Mouse (Mus musculus): Measurements from ENCODE around the gene Cacna1i. TPM values are rescaled to one million over a fixed set of nuclear protein-coding genes. Genes with fewer than 3 reads are reported as not detected.

Cacna1i gene
- polyA plus RNA-seq, 1 experiment, result 0.30 TPM

DNA sequence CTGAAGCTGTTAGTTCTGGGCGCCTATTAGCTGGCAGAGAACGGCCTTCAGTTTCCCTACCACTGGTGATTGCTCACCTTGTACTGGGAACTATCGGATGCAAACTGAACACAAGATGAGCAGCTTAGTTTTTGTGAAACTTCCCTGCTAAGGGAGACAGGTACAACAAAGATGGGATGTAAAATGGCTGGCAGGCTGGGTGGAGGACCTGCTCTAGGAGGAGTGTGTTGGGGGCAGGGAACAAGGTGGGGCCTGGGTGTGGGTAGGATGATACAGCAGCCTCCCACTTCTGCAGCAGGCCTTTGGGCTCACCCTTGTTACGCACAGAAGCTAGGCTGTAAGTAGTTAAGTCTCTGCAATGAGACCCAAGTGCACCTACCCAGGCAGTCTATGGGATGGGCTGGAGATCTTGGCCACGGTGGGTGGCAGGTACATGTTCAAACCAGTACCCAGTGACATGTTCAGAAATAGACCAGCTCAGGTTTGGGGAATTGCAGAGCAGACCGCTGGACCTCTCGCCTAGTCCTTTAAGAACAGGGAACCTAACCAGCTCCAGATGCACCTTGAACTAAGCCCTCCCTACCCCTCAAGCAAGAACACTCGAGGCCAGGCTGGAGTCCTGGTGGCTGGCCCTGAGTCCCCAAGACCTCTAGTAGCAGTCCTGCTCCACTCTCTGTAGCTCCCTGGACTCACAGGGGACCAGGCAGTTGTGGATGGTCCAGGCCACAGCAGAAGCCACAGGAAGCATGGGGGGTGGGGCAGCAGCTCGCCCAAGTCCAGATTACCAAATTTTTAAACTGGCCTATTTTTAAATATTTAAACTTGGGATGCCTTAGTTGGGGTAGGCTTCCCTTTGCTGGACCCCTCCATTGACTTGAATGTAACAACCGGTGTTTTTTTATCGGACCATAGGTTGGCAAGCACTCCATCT, 28.5 kb upstream of the Cacna1i start:
- DNase-seq, result no peak
- WGBS, result 89% methylated on average over 11 of the region's 11 CpGs

DNA sequence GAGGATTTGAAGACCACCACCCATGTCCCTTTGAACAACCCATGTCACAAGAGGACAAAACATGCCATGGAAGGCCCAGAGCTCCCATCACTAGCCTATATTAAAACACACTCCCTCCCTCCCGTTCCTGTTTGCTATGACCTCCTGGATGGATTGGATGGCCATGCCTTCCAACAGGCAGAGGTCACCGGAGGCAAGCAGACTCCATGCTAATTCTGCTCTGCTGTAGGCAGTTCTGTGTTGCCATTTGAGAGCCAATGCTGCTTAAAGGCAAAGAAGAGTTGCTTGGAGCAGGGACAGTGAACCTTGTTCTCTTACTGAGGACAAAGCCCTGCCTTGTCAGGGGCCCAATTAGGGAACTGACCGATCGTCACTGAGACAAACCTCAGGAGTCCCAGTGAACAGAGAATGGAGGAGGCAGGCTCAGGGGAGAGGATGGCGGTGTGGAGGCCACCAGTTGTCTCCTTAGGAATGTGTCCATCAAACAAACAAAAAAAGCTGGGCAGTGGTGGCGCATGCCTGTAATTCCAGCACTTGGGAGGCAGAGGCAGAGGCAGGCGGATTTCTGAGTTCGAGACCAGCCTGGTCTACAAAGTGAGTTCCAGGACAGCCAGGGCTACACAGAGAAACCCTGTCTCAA, 27.5 kb upstream of the Cacna1i start:
- H3K4me1 ChIP-seq (replicated peaks; ENCODE audit: control insufficient read depth, insufficient read depth, low read length), result peaks cover 25% of the 10 kb centered on the region

More for the DNA sequence above, 28.5 kb upstream of the Cacna1i start:
- TF ChIP-seq CTCF (IDR thresholded peaks at IDR 0.05; ENCODE audit: borderline replicate concordance, control insufficient read depth, extremely low read depth, insufficient read depth, low read length, poor library complexity), result no peak
- no peak for TF ChIP-seq POLR2A (IDR thresholded peaks at IDR 0.05; ENCODE audit: control insufficient read depth, extremely low read depth, insufficient read depth, low read length, poor library complexity)
- no peak overlapping the region for H3K27ac ChIP-seq (ENCODE audit: control insufficient read depth, insufficient read depth, low read length)
- H3K27me3 ChIP-seq (ENCODE audit: control insufficient read depth, insufficient read depth, low read length), result no peaks in the 10 kb centered on the region
- peaks cover 17% of the 10 kb centered on the region for H3K36me3 ChIP-seq (ENCODE audit: control insufficient read depth, insufficient read depth, low read length)
- H3K4me3 ChIP-seq (ENCODE audit: control insufficient read depth, insufficient read depth, low read length), result no peak overlapping the region
- H3K4me1 ChIP-seq (replicated peaks; ENCODE audit: control insufficient read depth, insufficient read depth, low read length), result peaks cover 23% of the 10 kb centered on the region

DNA sequence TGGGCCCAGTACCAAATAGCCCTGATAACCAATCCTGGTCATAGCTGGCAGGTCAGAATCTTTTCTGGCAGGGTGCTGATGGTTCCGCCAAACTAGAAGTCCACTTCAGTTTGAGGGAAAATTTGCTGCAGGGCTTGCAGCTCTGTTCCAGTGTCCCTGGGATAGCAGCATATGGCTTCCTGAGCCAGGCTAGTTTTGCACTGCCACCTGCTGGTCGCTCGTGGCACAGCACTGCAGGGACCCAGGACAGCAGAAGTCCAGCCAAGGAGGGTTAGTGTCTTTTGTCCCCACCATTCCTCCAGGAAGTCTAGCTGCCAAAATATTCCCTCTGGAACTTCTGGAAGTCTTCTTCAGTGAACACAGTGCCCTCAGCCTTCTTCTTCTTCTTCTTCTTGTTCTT, 26.4 kb upstream of the Cacna1i start:
- peak; percentile 84 for DNase-seq
- H3K36me3 ChIP-seq (ENCODE audit: control insufficient read depth, insufficient read depth, low read length), result peaks cover 17% of the 10 kb centered on the region
- 27% methylated on average over 3 of the region's 3 CpGs for WGBS
- H3K27me3 ChIP-seq (ENCODE audit: control insufficient read depth, insufficient read depth, low read length), result no peaks in the 10 kb centered on the region
- TF ChIP-seq CTCF (IDR thresholded peaks at IDR 0.05; ENCODE audit: borderline replicate concordance, control insufficient read depth, extremely low read depth, insufficient read depth, low read length, poor library complexity) (peak; percentile 94), POLR2A (IDR thresholded peaks at IDR 0.05; ENCODE audit: control insufficient read depth, extremely low read depth, insufficient read depth, low read length, poor library complexity) (no peak)
- no peak overlapping the region for H3K27ac ChIP-seq (ENCODE audit: control insufficient read depth, insufficient read depth, low read length)
- no peak overlapping the region for H3K4me3 ChIP-seq (ENCODE audit: control insufficient read depth, insufficient read depth, low read length)
- peaks cover 25% of the 10 kb centered on the region for H3K4me1 ChIP-seq (replicated peaks; ENCODE audit: control insufficient read depth, insufficient read depth, low read length)

More for the DNA sequence above, 27.5 kb upstream of the Cacna1i start:
- DNase-seq, result no peak
- Histone ChIP-seq H3K4me3 (ENCODE audit: control insufficient read depth, insufficient read depth, low read length) (no peak overlapping the region), H3K27ac (ENCODE audit: control insufficient read depth, insufficient read depth, low read length) (no peak overlapping the region), H3K36me3 (ENCODE audit: control insufficient read depth, insufficient read depth, low read length) (peaks cover 17% of the 10 kb centered on the region), H3K27me3 (ENCODE audit: control insufficient read depth, insufficient read depth, low read length) (no peaks in the 10 kb centered on the region)
- no peak for TF ChIP-seq POLR2A (IDR thresholded peaks at IDR 0.05; ENCODE audit: control insufficient read depth, extremely low read depth, insufficient read depth, low read length, poor library complexity)
- TF ChIP-seq CTCF (IDR thresholded peaks at IDR 0.05; ENCODE audit: borderline replicate concordance, control insufficient read depth, extremely low read depth, insufficient read depth, low read length, poor library complexity), result no peak
- whole genome bisulfite sequencing, result 96% methylated on average over 8 of the region's 8 CpGs

- H3K4me1 ChIP-seq (replicated peaks; ENCODE audit: control insufficient read depth, insufficient read depth, low read length), result peaks cover 24% of the 10 kb centered on the region
- H3K27ac ChIP-seq (ENCODE audit: control insufficient read depth, insufficient read depth, low read length), result no peak overlapping the region
- WGBS, result 89% methylated on average over 7 of the region's 7 CpGs
- no peak for DNase-seq
- H3K4me3 ChIP-seq (ENCODE audit: control insufficient read depth, insufficient read depth, low read length), result no peak overlapping the region
- H3K27me3 ChIP-seq (ENCODE audit: control insufficient read depth, insufficient read depth, low read length), result no peaks in the 10 kb centered on the region
- peaks cover 17% of the 10 kb centered on the region for H3K36me3 ChIP-seq (ENCODE audit: control insufficient read depth, insufficient read depth, low read length)
- no peak for TF ChIP-seq CTCF (IDR thresholded peaks at IDR 0.05; ENCODE audit: borderline replicate concordance, control insufficient read depth, extremely low read depth, insufficient read depth, low read length, poor library complexity)
- TF ChIP-seq POLR2A (IDR thresholded peaks at IDR 0.05; ENCODE audit: control insufficient read depth, extremely low read depth, insufficient read depth, low read length, poor library complexity), result no peak
Observed at GRCm38 (mm10) chr15:80261100-80261499, 25.9 kb upstream of the Cacna1i start.

GRCm38 (mm10) chr15:80263610-80264575, 23.1 kb upstream of the Cacna1i start, which contains the start of gene Rps19bp1:
Rps19bp1 (minus strand) TSS chr15:80264315.
- WGBS, result 1% methylated on average over 66 of the region's 66 CpGs
- Histone ChIP-seq H3K27me3 (ENCODE audit: control insufficient read depth, insufficient read depth, low read length) (no peaks in the 10 kb centered on the region), H3K27ac (ENCODE audit: control insufficient read depth, insufficient read depth, low read length) (no peak within 1 kb of the TSS), H3K4me3 (ENCODE audit: control insufficient read depth, insufficient read depth, low read length) (peak within 1 kb of the TSS; percentile 81), H3K36me3 (ENCODE audit: control insufficient read depth, insufficient read depth, low read length) (no peaks in the 10 kb centered on the region), H3K4me1 (replicated peaks; ENCODE audit: control insufficient read depth, insufficient read depth, low read length) (peaks cover 13% of the 10 kb centered on the region)
- DNase-seq, result peak; percentile 89
- TF ChIP-seq POLR2A (IDR thresholded peaks at IDR 0.05; ENCODE audit: control insufficient read depth, extremely low read depth, insufficient read depth, low read length, poor library complexity) (peak; percentile 53; the same call in 1 of the 2 replicates), CTCF (IDR thresholded peaks at IDR 0.05; ENCODE audit: borderline replicate concordance, control insufficient read depth, extremely low read depth, insufficient read depth, low read length, poor library complexity) (no peak)
